Mouse (Mus musculus) cerebellum, adult 11-12 months (tissue): Measurements from ENCODE around the gene Nxnl1.

Experiments used
- DNase-seq: peaks from one replicate; pipeline ENCODE4 v3.0.0; 2022

Nxnl1 gene

GRCm38 (mm10) chr8:71566501-71566900, at the start of gene Nxnl1:
TSS of gene Nxnl1 (minus strand) at chr8:71566601.
- DNase-seq = no peak

- no peak for DNase-seq
These were observed 47.0 kb upstream of the Nxnl1 start for GRCm38 (mm10) chr8:71613418-71613817.

GRCm38 (mm10) chr8:71612141-71612540, 45.7 kb upstream of the Nxnl1 start:
- DNase-seq = no peak

GRCm38 (mm10) chr8:71610822-71611651, 44.6 kb upstream of the Nxnl1 start, which contains the start of gene Colgalt1:
TSS of gene Colgalt1 (plus strand) at chr8:71610998.
- DNase-seq = peak; percentile 99

- no peak for DNase-seq
These were observed 37.6 kb upstream of the Nxnl1 start for GRCm38 (mm10) chr8:71604021-71604420.

GRCm38 (mm10) chr8:71602666-71603334, 36.4 kb upstream of the Nxnl1 start:
- DNase-seq = peak; percentile 41

GRCm38 (mm10) chr8:71601939-71602665, 35.7 kb upstream of the Nxnl1 start:
- no peak for DNase-seq

- DNase-seq = no peak
These were observed 32.4 kb upstream of the Nxnl1 start for GRCm38 (mm10) chr8:71598841-71599240.

GRCm38 (mm10) chr8:71598375-71598774, 32.0 kb upstream of the Nxnl1 start:
- no peak for DNase-seq

GRCm38 (mm10) chr8:71597451-71597850, 31.1 kb upstream of the Nxnl1 start, which contains the start of gene Fam129c:
TSS of gene Fam129c (plus strand) at chr8:71597648.
- DNase-seq = no peak

GRCm38 (mm10) chr8:71596798-71597197, 30.4 kb upstream of the Nxnl1 start:
- no peak for DNase-seq

GRCm38 (mm10) chr8:71596384-71596783, 30.0 kb upstream of the Nxnl1 start:
- DNase-seq = no peak

- DNase-seq = peak; percentile 88
These were observed 29.5 kb upstream of the Nxnl1 start for GRCm38 (mm10) chr8:71595862-71596261.

- DNase-seq = no peak
These were observed 27.9 kb upstream of the Nxnl1 start for GRCm38 (mm10) chr8:71594324-71594722.

GRCm38 (mm10) chr8:71593556-71594323, 27.3 kb upstream of the Nxnl1 start:
- DNase-seq = no peak

- DNase-seq = peak; percentile 92
These were observed 26.2 kb upstream of the Nxnl1 start for GRCm38 (mm10) chr8:71592374-71593170.

GRCm38 (mm10) chr8:71591471-71592373, 25.3 kb upstream of the Nxnl1 start, which contains the start of gene Pgls:
TSS of gene Pgls (plus strand) at chr8:71592176.
- peak; percentile 97 for DNase-seq

- no peak for DNase-seq
These were observed 24.6 kb upstream of the Nxnl1 start for GRCm38 (mm10) chr8:71591017-71591416.

- no peak for DNase-seq
These were observed 22.4 kb upstream of the Nxnl1 start for GRCm38 (mm10) chr8:71588762-71589161.

- no peak for DNase-seq
These were observed 20.5 kb upstream of the Nxnl1 start for GRCm38 (mm10) chr8:71586891-71587290.
